Mouse (Mus musculus) erythroblast, embryonic 14.5 days (primary cell): ENCODE data around the gene Syn3.

Experiments
- GATA1 ChIP-seq: IDR thresholded peaks from 2 replicates; pipeline ENCODE4 v1.6.1; 2012; ENCODE audit warnings: low read length, inconsistent platforms, mixed read lengths
- TAL1 ChIP-seq: IDR thresholded peaks from 3 replicates; pipeline ENCODE4 v1.6.1; 2012; ENCODE audit warnings: low read length, inconsistent platforms, mixed read lengths

GRCm38 (mm10) chr10:86174017-86174416, 324.7 kb downstream of the Syn3 start:
- no peak for TF ChIP-seq TAL1
- TF ChIP-seq GATA1, result no peak
